Mouse (Mus musculus) A20 (cell line): ENCODE data around the gene Bmf.
A peak's percentile ranks its signal among the peaks of the same experiment; 100 is the strongest.

Source experiments
- DNase-seq: peaks from one replicate; pipeline ENCODE4 v3.0.0-alpha.2; 2011; ENCODE audit warnings: low read depth, low spot score

Bmf gene

DNA sequence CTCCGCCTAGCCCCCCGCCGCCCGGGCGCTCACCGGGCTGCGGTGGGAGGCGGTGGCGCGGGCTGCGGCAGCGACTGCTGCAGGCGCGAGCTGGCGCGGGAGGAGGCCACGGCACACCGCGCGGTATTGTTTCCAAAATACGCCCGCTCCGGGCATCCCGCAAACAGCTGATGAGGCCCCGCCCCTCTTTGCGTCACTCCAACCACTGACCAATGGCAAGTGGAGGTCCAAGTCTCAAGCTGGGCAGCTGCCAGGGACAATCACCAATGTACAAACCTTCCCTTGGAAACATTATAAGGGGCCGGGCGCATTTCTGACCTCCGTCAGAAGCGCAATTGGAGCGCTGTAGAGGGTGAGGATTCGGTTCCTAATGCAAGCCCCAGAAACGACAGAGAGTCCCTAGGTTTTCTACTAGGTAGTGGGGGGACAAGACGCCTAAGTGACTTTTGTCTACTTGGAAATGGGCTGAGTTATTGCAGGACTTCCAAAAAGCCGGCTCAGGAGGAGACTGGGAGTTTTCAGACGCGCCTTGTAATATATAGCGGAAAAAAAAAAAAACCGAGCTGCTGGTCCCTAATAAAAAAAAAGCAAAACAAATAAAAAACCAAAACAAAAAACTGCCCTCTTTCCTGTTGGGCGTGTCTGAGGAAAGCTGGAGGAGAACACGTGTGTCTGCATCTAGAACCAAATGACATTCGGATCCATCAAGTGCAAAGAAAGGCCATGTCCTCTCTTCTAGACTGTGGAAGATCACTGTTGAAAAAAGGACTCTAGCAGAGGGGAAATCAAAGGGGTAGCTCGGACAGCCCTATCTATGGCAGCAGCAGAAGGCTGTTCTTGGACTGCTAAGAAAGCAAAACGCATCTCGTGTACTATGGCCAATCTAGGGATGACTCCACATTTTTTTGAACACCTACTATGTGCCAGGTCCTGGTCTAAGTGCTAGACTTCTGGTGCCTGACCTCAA is at the start of gene Bmf:
Gene Bmf (minus strand): TSS at position 181 of the 967 bp plus-strand sequence.
- DNase-seq: peak; percentile 95

DNA sequence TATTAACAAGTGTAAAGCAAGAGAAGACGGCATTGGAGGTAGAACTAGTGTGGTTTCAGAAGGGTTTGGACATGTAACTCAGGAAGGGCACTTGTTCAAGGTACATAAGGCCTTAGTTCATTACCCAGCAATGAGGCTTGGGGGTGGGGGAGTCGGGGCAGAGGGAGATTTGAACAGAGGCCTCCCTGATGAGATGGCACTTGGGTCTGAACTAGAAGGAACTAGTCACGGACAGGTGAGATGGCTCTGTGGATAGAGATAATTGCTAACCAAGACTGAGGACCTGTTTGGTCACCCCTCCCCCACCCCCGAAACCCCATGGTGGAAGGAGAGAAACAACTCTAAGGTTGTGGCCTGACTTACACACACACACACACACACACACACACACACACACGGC is 49.6 kb upstream of the Bmf start:
- DNase-seq: peak; percentile 54

DNA sequence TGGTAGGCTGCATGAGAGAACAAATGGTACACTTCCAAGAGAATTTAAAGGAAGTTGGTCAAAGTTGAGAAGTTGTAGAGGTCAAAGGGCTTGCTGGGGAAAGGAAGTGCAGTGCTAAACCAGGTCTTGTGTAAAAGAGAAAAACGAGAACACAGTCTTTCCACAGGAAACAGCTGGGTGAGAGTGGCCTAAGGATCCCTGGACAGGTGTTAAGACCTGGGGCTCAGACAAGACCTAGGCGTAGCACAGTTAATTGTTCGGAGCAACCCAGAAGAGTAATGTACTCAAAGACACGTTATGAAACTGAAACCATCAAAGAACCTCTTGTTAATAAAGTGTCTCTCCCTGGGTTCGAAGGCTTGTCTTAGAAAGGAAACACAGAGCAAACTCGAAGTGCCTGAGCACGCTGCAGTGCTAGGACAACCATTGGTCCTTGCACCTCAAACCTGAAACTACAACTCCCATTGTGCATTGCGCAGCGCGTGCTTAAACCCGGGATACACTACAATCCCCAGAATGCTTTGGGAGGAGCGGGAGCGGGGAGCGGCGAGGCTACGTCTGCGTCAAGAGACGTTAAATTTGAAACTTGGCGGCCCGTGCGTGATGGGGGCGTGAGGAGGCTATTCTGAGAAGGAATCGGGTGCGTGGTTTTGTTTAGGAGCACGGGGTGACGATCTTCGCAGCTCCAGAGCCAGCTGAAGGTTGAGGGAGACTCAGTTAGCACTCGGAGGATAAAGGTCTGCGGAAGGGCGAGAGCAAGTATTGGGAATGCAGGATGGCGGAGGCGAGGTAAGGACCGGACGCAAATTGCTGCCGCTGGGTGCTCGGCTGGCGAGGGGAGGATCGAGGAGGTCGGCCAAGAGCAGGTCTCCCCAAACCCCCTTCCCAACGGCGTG is 48.4 kb upstream of the Bmf start, which contains the start of gene Bub1b:
Gene Bub1b (plus strand): TSS at position 539 of the 896 bp plus-strand sequence.
- peak; percentile 94 for DNase-seq

DNA sequence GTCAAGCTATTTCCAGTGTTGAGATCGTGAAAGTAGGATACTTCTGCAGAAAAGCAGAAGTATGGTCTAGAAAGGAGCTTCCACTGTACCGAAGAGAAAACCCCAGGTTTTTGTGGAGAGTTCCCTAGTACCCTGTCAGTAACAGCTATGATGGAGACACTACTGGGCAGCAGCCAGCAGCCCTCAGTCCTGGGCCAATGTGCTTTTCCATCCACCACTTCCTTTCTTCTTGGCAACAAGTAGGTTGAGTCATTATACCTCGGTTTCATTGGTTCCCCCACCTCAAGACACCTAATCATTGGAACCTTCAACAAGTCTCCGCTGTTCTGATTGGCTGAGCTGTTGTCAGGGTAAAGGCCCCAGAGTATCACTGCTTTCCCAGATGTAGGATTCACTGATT is 41.6 kb upstream of the Bmf start:
- no peak for DNase-seq

DNA sequence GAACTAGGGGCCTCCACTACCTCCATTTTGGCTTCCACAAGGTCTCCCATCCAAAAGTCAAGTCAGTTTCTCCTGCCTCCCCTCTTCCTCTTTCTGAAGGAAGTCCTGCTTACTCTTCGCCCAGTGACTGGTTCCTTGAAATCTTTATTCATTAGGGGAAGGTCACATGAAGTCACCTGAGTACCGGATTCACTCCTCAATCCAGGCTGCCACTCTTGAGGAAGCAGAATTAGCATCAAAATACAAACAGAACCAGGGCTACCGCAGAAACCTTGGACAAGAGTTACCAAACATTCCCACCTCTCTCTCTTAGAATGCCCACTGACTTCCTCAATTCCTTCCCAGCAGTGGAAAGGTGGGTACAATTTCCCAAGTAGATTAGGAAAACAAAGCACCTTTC is 38.2 kb upstream of the Bmf start:
- no peak for DNase-seq

DNA sequence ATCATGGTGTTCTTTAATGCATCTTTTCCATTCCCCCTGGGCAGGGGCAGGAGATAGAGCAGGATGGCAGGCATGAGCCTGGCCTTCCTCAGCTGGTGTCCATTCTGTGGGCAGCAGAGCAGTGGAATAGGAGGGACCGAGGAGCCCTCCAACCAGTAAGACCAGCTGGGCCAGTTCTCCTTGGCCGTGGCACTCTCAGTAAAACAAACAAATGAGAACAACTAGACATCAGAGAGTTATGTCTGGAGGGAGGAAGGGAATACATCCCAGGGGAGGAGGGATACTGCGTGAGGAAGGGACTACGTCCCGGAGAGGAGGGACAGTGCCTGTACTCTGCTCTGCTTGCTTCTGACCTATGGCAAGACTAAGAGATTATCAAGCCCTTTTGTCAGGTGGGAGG is 36.5 kb upstream of the Bmf start:
- DNase-seq: no peak

DNA sequence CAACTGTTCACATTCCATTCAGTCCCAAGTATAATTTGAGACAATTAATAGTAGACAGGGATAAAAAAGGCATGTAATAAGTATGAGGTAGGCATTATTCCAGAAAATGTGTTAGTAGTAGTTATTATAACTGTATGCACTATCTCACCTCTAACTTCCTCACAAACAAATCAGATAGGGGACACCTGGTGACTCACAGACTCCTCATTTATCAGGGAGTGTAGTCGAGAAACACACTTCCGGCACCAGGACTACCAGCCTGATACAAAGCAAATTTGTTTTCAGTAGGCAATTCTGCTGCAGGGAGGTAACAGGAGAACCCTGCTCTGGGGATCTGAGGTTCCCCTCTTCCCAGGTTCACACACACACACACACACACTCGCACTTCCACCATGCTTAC is 23.6 kb upstream of the Bmf start:
- DNase-seq: no peak

DNA sequence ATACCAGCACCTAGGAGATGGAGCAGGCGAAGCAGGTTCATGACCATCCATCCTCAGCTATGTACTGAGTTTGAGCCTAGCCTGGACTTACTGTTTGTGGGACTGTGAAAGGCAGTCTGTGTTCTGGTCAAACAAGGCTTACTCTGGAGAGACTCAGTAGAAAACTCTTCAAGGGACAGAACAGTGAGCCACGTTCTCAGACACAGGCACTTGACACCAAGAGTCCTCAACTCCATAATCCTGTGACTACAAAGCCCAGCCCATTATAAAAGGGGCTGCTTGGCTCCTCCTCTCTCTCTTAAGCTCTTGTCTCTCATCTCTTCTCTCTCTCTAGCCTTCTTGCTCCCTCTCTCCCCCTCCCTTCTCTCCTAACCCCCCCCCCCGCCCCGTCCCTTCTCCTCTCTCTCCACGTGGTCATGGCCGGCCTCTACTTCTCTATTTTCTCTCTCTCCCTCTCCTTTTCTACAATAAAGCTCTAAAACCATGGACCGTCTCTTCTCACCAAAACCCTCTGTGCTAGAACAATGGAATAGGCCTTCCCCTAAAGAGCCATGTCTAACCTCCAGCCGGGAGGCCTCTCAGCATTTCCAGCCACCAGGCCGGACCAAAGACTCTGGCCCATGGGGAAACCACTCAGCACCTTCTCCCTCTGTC is 22.8 kb upstream of the Bmf start:
- no peak for DNase-seq

DNA sequence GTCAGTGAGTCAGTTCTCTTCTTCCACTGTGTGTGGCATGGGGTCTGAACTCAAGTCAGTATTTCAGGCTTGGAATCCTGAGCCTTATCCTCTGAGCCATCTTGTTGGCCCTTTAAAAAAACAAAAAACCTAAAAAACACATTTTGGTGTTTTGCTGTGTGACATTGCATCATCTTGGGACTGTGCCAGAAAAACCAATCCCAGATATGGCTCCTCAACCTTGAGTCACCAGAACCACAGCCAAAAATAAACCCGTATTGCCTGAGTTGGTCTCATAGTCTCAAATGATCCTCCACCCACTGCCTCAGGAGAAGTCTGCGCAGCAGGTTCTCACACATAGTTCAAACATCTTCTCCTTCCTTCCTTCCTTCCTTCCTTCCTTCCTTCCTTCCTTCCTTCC is 21.5 kb upstream of the Bmf start:
- no peak for DNase-seq

DNA sequence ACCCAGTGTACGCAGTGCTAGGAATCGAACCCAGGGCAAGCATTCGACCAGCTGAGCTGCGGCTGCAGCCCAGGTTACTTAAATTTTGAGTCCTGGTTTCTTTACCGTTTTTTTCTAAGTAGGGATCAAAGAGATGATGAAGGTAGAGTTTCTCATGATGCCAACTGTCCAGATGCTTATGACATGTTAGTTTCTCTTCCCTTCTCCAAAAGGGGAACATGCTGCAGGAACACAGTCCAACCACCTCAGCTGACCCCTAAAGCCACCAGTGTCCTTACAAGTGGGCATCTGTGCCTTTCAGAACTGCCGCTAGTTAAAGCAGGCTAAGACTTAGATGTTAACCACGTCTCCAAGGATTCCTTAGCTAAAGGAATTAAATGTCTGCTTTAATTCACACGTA is 17.7 kb upstream of the Bmf start:
- peak; percentile 25 for DNase-seq

DNA sequence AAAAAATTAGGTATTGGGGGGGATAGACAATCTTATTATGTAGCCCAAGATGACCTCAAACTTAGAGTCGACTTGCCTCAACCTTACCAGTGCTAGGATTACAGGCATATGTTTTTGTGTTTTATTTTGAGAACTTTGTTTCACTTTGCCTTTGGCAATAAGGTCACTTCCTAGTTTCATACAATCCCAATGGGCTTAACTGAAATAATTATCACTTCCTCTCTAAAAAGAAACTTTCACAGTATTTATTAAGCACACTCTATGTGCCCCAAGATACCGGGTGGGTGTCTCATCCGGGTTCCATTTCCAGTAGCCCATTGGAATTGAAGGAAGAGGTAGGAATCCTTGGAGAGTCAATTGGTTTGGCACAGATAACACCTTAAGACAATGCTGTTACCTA is 12.9 kb upstream of the Bmf start:
- DNase-seq: peak; percentile 55

DNA sequence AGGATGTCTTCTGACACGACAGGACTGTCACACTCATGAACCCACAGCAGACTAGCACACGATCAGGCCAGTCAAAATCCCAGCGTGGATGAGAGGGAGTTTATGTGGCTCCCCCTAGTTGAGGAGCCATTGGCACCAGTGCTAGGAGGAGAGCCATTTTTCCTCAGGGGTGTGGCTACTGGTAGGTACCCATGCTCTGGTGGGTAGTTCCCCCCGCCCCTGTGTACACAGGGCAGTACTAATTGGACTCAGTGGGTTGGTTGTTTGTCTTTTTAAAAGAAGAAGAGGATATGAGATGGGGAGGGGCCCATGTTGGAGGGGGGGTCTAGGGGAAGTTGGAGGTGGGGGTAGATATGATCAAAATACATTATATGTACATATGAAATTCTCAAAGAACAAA is 12.5 kb upstream of the Bmf start:
- peak; percentile 39 for DNase-seq

DNA sequence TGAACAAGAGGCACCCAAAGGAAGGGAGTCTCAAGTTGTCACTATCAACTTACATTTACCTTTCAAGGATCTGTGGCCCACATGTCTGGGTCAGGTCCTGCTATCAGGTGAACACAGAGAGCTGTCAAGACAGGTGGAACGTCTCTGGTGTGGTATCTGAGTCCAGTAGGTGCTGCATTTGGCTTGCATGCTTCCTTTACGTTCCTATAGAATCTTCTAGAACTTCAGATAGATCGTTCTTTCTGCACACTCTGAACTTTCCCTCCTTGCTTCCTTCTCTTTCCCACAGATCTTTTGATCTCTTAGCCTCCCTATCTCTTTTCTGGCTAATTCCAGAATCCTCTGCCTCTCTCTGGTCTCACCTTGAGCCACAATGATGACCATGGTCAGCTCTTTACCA is 8.9 kb upstream of the Bmf start:
- peak; percentile 58 for DNase-seq

DNA sequence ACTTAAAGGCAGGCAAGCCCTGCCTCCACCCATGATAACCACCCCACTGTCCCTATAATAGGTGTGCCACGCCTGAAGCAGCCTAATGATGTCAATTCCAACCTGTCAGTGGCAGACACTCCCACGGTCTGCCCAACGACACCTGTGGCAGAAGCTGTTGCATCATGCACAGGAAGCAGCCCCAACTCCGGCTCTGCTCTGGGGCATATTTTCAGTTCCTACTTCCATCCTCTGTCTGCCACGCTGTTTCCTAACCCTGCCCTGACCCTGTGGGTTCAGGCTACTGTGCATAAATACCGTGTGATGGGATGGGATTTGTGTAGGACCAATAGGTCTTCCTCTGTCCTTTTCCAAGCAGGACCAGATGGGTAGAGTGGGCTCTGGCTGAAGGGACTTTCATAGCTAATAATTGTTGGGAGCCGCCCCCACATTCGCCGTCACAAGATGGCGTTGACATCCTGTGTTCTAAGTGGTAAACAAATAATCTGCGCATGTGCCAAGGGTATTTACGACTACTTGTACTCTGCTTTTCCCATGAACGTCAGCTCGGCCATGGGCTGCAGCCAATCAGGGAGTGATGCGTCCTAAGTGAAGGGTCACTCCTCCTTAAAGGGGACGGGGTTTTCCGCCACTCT is 5.0 kb upstream of the Bmf start:
- DNase-seq: peak; percentile 93

DNA sequence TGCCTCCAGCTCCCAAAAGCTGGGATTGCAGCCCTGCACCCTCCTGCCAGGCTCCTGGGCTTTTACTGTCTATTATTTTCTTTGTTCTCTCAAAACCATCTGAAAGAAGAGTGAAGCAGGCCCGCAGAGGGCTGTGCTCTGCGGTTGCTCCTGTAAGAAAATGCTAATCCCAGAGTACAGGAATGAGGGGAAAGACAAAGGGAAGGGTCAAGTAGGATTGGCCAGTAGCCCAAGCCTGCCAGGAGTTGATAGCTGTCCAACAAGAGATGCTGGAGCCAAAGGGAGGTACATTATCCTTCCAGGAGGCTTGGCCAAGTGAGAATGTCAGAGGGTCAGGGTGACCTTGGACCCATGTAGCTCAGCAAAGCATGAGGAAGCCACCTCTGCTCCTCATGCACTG is 2.1 kb upstream of the Bmf start:
- DNase-seq: no peak

DNA sequence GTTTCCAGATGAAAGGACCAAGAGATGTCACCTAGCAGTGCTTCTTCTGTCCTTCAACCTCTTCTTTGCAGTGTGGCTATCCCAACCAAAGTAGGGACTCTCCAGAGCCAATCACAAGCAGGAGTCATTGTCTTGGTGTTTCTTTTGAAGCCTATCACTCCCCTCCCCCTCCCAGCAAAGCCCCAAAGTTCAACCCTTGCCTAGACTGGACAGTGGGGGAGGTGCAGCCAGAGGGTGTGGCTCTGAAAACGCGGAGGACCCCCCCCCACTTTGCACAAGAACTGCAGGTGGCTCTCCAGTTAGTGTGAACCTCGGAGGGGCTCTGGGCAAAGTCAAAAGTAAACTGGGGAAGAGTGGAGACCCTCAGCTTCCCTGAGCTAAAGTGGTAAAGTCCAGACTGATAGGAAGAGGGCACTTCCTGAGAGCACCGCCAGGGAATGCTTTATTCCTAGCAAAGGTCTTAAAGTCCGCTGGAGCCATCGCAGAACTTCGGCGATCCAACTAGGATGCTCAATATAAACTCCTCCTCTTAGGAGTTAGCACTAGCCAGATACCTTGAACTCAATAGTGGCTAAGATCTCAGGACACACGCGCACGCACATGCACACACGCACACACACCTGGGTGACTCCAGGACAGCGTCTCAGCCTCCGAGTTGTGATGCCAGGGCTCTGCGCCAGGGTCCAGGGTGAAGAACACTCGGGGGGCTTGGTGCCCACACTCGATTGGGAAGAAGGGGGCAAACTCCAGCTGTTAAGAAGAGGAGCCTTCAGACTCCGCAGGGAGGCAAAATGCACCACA is 866 bp downstream of the Bmf start:
- peak; percentile 72 for DNase-seq

DNA sequence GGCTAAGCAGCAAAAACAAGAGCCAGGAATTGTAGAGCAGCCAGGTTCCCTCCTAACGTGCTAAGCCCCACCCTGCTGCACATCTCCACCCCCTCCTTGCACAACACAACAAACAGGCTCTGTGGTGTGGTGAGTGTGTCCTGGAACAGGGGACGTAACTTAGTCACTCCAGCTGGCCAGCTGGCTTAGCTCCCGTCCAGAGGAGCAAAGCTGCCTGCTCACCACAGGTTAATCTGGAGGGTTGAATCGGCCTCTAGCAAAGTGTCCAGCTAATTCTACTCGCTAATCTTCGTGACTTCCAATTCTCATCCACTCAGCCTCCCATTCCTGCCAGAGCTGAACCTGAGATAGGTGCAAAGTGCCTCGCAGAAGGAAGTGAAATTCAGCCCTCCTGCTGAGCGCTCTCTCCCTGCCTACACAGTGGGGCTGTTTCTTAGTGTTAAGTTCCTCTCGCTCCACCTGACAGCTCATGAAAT is 1.9 kb downstream of the Bmf start:
- peak; percentile 90 for DNase-seq

DNA sequence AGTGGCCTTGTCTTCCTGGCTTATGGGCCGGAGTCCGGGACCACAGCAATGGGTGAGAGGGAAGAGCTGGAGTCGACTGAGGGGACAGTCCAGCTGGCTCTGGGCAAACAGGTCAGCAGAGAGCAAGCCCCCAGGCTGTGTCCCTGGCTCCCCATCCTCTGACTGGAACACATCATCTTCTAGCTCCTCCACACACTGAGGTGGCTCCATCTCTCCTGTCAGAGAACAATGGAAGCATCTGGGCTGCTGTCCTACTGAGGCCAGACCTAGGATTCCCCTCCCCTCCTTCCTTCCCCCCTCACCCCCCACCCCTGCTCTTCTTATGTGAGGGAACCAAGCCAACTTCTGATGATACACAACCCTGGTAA is 2.7 kb downstream of the Bmf start:
- no peak for DNase-seq

DNA sequence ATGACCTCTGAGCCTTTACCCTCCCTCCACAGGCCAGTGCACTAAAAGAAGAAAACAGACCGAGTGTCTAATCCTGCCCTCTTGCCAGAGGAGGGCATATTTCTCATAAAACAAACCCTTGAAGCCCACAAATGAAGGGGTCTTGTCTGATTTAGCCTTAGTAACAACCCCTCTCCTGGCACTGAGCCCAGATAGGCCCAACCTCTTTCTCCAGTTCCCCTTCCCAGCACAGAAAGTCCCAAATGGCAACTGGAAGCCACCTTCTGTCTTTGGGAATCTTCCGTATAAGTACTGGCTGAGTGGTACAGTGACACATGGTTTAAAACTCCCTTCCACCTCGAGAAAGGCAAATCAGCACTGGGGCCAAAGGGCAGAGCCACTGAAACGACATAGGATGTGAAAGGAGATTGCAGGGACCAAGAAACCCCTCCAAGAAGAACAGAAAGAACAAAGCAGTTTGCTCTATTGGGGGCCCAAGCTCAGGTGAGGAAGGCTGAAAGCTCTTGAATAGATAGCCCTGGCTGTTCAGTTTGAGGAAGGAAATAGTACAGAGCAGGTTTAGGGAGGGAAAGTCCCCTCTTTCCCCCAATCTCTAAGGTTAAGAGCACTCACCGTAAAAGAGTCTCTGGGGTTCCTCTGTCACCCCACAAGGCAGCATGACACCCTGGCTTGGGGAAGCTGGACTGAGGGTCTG is 3.2 kb downstream of the Bmf start:
- DNase-seq: peak; percentile 84
